Mouse (Mus musculus) neutrophil, adult 83 days (primary cell): ENCODE results near the gene Galntl6. TPM values are rescaled to one million over a fixed set of nuclear protein-coding genes. Genes with fewer than 3 reads are reported as not detected.

ENCODE experiments used
- total RNA-seq, 2 experiments: library from RNA; stranded (reverse); gene quantifications; one replicate each; pipeline ENCODE4 v1.2.4; 2023

The Galntl6 gene
- under 1 TPM in 1 of 2 experiments, not detected in 1; 0.07 TPM for total RNA-seq

GRCm38 (mm10) chr8:58912196-58912839 lies at the start of gene Galntl6:
Galntl6 (minus strand) TSS chr8:58912640.

DNA sequence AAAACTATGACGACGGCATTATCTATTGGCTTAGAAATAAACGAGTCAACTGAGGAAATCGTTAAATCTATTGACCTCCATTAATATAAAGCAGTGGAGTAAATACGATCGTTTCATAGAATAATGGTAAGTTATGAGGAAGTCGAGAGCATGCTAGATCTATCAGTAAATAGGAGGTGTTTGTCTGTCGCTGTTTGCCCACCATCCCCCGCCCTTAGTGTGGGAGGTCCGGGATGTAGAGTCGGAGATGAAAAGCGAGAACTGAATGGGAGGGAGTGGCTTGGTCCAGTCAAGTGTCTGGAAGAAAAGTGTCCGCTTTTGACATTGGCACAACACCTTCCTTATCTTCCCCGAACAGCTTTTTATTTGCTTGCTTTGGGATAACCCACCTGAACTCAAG lies 763 bp downstream of the Galntl6 start, which contains the start of gene BC030500:
BC030500 (plus strand) TSS at position 79 of the 400 bp plus-strand sequence.

Other genes with a start within 250 kb of the Galntl6 start
- gene BC030500, start 885 bp downstream of the Galntl6 start, total RNA-seq, result not detected